Mouse (Mus musculus) kidney, embryonic 15.5 days (tissue): ENCODE results near the gene Nr6a1. TPM values are rescaled to one million over a fixed set of nuclear protein-coding genes. Genes with fewer than 3 reads are reported as not detected.

Experiments used
- ATAC-seq: fragments of 200-750 bp; cut with Nextera tagmentation; replicated peaks from 2 replicates; pipeline ENCODE4 v1.8.0; 2017; ENCODE audit warnings: moderate TSS enrichment; ENCODE audit not compliant: low FRiP score
- H3K27ac ChIP-seq: fragments of 300-500 bp; sonication (generic); 2 replicates; pipeline ENCODE4 v1.5.1; 2015; ENCODE audit warnings: mild to moderate bottlenecking, inconsistent platforms
- H3K27me3 ChIP-seq: fragments of 300-500 bp; sonication (generic); 2 replicates; pipeline ENCODE4 v1.6.1; 2015; ENCODE audit warnings: inconsistent platforms
- H3K36me3 ChIP-seq: fragments of 300-500 bp; sonication (generic); 2 replicates; pipeline ENCODE4 v1.6.1; 2015; ENCODE audit warnings: inconsistent platforms
- H3K4me1 ChIP-seq: fragments of 300-500 bp; sonication (generic); 2 replicates; pipeline ENCODE4 v1.6.1; 2015; ENCODE audit warnings: inconsistent platforms
- H3K4me2 ChIP-seq: fragments of 300-500 bp; sonication (generic); 2 replicates; pipeline ENCODE4 v1.6.1; 2015; ENCODE audit warnings: moderate library complexity, mild to moderate bottlenecking, inconsistent platforms
- H3K4me3 ChIP-seq: fragments of 300-500 bp; sonication (generic); replicated peaks from 2 replicates; pipeline ENCODE4 v1.5.1; 2015; ENCODE audit warnings: mild to moderate bottlenecking, inconsistent platforms
- H3K9ac ChIP-seq: fragments of 300-500 bp; sonication (generic); 2 replicates; pipeline ENCODE4 v1.6.1; 2015; ENCODE audit warnings: mild to moderate bottlenecking, inconsistent platforms
- H3K9me3 ChIP-seq: fragments of 300-500 bp; sonication (generic); replicated peaks from 2 replicates; pipeline ENCODE4 v1.6.1; 2016; ENCODE audit warnings: inconsistent platforms
- WGBS: fragments of 180-500 bp; shearing (Covaris S2); methylation state at CpG from one replicate; pipeline ENCODE4 v1.1.7; 2015; ENCODE audit warnings: mixed read lengths; 5-methylcytosine and 5-hydroxymethylcytosine counted together
- polyA plus RNA-seq: library from polyadenylated mRNA; unstranded; fragments of >200 nt; fragmentation: Nextera tagmentation; extraction: Ambion mirVana; gene quantifications from 2 replicates; pipeline ENCODE4 v1.2.1, GENCODE M21; 2015

Nr6a1 gene
- polyA plus RNA-seq, 1 experiment from 2014 or later: 1.1 TPM

DNA sequence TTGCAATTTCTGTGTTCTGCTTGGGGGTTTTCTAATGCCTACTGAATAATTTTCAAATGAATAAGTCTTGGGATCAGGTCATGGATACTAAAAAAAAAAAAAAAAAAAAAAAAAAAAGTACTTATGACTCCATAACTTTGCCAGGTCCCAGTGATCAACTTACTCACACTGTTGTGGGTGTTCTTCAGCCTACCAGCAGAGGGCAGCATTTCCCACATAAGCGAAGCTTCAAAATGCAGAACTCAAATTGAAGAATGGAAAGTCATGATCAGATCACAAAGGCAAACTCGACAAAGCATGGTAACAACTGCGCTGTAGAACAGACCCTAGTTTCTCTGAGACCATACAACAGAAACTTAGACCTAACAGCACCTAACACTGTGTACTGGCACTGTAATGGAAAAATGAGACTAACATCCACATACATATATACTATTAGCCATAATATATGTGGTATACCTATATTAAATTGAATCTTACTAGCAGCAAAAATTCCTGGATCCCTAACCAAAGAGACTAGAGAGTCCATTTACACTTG is 130.3 kb downstream of the Nr6a1 start:
- H3K9ac ChIP-seq: no peak overlapping the region
- ATAC-seq: no peak
- no peak overlapping the region for H3K4me3 ChIP-seq
- H3K9me3 ChIP-seq: no peaks in the 10 kb centered on the region
- H3K4me1 ChIP-seq: no peaks in the 10 kb centered on the region
- no peaks in the 10 kb centered on the region for H3K27me3 ChIP-seq
- WGBS: 14% methylated on average over 3 of the region's 3 CpGs
- H3K36me3 ChIP-seq: no peaks in the 10 kb centered on the region
- H3K4me2 ChIP-seq: no peak overlapping the region
- no peak overlapping the region for H3K27ac ChIP-seq

DNA sequence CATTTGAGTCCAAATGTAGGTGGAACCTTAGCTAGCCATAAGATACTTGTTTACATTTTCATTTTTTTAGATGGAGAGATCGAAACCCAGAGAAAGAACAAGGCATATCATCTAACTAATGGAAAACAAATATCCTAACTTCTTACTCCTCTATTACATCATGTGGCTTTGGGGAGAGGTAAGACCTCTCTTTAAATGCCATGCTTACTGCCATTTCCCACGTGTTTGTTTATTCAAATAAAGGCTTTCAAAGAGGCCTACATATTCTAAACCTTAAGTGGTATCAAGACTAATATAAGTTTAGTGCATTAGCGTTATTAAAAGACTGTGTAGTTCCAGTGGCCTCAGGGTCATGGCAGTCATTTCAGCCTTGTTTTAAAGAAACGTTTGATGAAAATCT is 140.2 kb downstream of the Nr6a1 start:
- no peaks in the 10 kb centered on the region for H3K9me3 ChIP-seq
- WGBS: 62% methylated on average over 4 of the region's 4 CpGs
- H3K4me3 ChIP-seq: no peak overlapping the region
- H3K27ac ChIP-seq: no peak overlapping the region
- no peaks in the 10 kb centered on the region for H3K36me3 ChIP-seq
- peaks cover 14% of the 10 kb centered on the region for H3K4me1 ChIP-seq
- no peaks in the 10 kb centered on the region for H3K27me3 ChIP-seq
- no peak overlapping the region for H3K9ac ChIP-seq
- no peak for ATAC-seq
- H3K4me2 ChIP-seq: no peak overlapping the region

DNA sequence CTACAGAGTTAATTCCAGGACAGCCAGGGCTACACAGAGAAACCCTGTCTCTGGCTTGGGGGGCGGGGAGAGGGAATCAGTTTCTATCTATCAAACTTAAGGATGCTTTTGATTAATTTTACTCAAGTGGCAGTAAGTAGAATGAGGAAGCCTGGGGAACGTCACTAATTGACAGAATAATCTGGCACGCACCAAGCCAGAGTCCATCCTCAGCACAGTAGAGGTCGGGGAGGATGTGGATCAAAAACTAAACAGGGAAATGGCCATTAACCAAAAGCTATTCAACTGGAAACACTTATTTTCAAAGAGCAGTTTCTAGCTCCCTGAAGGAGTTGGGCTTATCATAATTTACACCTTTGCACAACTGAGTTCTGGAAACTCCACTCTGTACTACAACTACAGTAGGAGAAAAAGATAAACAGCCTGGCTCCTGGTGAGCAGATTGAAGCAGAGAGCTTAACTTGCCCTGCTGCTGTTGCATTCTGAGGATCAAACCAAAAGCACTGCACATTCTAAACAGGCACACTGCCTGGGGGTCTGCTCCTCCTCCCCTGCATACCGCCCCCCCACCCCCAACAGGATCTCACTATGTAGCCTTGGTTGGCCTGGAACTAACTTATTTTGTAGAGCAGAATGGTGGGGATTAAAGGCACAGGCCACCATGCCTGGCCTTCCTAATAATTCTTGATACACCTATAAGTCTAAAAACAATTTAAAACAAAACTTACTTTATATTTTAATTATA is 141.1 kb downstream of the Nr6a1 start:
- Histone ChIP-seq H3K9me3 (no peaks in the 10 kb centered on the region), H3K36me3 (no peaks in the 10 kb centered on the region), H3K27me3 (no peaks in the 10 kb centered on the region), H3K9ac (no peak overlapping the region), H3K4me1 (peaks cover 18% of the 10 kb centered on the region), H3K4me2 (no peak overlapping the region), H3K4me3 (no peak overlapping the region), H3K27ac (no peak overlapping the region)
- 32% methylated on average over 5 of the region's 5 CpGs for WGBS
- ATAC-seq: no peak

DNA sequence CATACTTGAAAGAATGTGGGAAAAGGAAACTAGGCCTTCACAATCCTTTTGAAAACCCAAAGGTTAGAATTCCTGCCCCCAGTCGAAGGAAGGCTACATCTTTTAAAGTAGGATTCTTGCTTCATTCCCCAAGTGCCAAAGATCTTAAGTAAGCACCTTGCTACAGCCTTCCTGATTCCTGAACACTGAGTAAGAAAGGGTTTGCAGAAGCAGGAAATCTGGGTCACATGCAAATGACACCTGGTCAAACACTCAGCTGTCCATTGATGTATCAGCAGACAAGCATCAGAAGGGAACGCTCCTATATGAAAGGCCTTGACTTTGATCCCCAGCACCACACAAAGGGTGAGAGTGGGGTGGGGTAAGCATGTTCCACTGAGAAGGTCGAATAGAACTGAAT is 142.4 kb downstream of the Nr6a1 start:
- H3K4me1 ChIP-seq: peaks cover 18% of the 10 kb centered on the region
- no peak for ATAC-seq
- no peaks in the 10 kb centered on the region for H3K9me3 ChIP-seq
- no peak overlapping the region for H3K9ac ChIP-seq
- no peak overlapping the region for H3K27ac ChIP-seq
- no peaks in the 10 kb centered on the region for H3K27me3 ChIP-seq
- no peak overlapping the region for H3K4me3 ChIP-seq
- 53% methylated on average over 3 of the region's 3 CpGs for WGBS
- H3K4me2 ChIP-seq: no peak overlapping the region
- H3K36me3 ChIP-seq: no peaks in the 10 kb centered on the region

DNA sequence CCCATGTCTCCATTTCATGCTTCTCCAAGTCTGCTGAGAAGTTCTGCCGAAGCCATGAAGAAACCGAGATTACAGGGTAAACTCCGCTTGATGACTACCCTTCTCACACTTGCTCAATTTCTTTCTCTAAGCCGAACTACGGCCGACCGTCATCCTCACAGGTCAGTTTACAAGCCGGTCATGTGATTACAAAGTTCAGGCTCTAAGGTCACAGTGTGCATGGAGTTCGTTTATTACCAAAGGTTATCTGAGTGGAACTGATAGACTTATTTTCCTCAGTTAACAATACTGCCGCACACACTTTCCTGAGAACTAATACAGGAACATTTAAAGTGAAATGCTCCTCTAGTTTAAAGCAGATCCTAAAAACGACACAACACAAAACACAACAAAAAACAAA is 143.1 kb downstream of the Nr6a1 start:
- Histone ChIP-seq H3K27ac (no peak overlapping the region), H3K4me3 (no peak overlapping the region), H3K36me3 (no peaks in the 10 kb centered on the region), H3K9me3 (no peaks in the 10 kb centered on the region), H3K9ac (no peak overlapping the region), H3K4me1 (peaks cover 18% of the 10 kb centered on the region), H3K4me2 (peak overlapping the region; percentile 10; the same call in 1 of the 2 replicates), H3K27me3 (no peaks in the 10 kb centered on the region)
- WGBS: 17% methylated on average over 11 of the region's 11 CpGs
- ATAC-seq: no peak

DNA sequence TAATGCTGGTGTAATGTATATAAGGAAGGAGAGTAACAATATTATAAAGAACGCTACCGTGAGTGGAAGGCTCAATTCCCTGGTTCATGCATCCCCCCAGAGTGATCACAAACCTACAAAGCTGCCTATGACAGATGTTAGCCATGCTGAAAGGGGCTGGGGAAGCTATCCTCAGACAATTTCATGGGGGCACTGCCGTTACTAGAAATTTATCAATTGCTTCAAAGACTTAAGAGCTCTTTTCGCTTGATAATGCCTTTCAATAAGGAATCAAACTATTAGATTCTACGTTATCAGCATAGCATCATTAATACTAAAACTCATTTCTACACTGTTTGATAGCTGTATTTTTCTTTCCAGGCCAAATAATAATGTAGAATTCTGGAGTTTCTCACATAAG is 144.1 kb downstream of the Nr6a1 start:
- H3K9me3 ChIP-seq: no peaks in the 10 kb centered on the region
- H3K27ac ChIP-seq: no peak overlapping the region
- no peak overlapping the region for H3K4me3 ChIP-seq
- no peak overlapping the region for H3K9ac ChIP-seq
- no peaks in the 10 kb centered on the region for H3K36me3 ChIP-seq
- 81% methylated on average over 5 of the region's 5 CpGs for WGBS
- H3K4me1 ChIP-seq: peaks cover 18% of the 10 kb centered on the region
- no peak for ATAC-seq
- H3K27me3 ChIP-seq: no peaks in the 10 kb centered on the region
- no peak overlapping the region for H3K4me2 ChIP-seq

DNA sequence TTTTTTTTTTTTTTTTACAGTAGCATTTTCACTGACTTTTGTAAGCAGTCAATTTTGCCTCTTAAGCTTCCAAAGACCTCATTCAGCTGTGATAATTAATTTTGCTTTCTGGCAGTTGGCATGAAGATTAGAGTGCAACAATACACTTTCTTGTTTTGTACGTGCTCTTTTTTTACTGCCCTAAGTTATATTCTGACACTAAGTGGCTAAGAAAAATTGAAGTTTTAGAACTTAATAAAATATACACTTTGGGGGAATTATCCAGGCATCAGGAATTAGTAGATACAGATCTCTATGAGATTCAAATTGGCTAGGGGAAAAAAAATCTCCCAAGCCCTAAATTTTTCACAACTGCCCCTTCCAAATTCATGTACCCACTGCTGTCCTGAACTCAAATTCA is 144.8 kb downstream of the Nr6a1 start:
- Histone ChIP-seq H3K4me2 (no peak overlapping the region), H3K27ac (no peak overlapping the region), H3K9ac (no peak overlapping the region), H3K4me1 (peaks cover 18% of the 10 kb centered on the region), H3K36me3 (no peaks in the 10 kb centered on the region), H3K4me3 (no peak overlapping the region), H3K27me3 (no peaks in the 10 kb centered on the region), H3K9me3 (no peaks in the 10 kb centered on the region)
- 14% methylated on average over 1 of the region's 1 CpGs for WGBS
- ATAC-seq: no peak

DNA sequence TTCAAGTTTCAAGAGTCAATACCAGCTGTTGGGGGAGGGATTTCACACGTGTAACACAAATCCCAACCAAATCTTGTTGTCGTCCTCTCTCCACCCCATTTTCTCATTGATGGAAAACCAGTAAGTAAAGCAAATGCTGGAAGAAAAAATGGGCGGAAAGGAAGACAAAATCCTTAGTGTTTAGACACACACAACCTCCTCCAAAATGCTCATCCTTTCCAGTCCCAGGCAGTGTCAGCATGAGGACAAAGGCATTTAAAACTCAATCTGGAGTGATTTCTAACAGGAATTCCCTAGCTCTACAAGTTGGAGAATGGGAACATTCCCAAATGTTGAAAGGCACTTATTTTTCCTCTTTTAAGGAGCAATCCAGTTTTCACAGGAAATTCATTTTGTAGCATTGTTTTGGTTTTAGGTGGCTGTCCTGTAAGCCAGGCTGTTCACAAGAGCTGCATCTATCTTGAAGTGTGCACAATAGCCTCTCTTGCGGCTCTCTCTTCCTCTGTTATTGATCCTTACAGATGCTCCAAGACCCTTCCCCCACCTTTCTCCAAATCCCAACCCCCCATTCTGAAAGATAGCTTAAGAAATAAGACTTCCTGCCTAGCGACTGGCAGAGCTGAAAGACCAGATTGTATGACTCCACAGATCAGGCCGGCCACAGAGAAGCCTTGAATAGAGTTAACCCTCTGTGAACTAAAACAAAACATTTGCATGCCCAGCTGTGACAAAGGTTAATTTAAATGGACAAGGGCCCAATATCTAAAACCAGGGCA is 145.4 kb downstream of the Nr6a1 start:
- 0 out of 2 replicates have a peak overlapping the region, but pooled peaks have one; percentile 8 for H3K4me2 ChIP-seq
- H3K4me3 ChIP-seq: no peak overlapping the region
- no peak overlapping the region for H3K27ac ChIP-seq
- H3K36me3 ChIP-seq: no peaks in the 10 kb centered on the region
- ATAC-seq: no peak
- WGBS: 19% methylated on average over 6 of the region's 6 CpGs
- no peak overlapping the region for H3K9ac ChIP-seq
- H3K27me3 ChIP-seq: no peaks in the 10 kb centered on the region
- H3K4me1 ChIP-seq: peaks cover 18% of the 10 kb centered on the region
- H3K9me3 ChIP-seq: no peaks in the 10 kb centered on the region

DNA sequence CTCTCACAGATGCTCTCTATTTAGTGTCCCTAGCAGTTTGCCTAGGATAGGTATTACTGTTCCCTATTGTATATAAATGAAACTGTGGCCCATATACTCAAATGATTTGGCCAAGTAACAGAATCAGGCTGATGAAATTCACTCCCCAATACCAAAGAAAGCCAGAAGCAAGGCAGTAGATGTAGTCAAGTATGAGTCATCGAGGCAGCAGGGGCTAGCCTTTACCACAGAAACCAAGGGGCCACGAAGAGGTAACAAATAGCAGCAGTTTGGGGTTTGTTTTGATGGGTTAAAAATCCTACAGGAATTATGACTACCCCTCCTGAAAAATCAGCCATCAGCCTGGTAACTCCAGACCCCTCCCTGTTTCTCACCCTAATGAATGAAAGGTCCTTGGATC is 147.5 kb downstream of the Nr6a1 start:
- Histone ChIP-seq H3K4me3 (no peak overlapping the region), H3K36me3 (no peaks in the 10 kb centered on the region), H3K9ac (no peak overlapping the region), H3K9me3 (no peaks in the 10 kb centered on the region), H3K27ac (no peak overlapping the region), H3K27me3 (no peaks in the 10 kb centered on the region), H3K4me1 (peaks cover 10% of the 10 kb centered on the region; the same call in 1 of the 2 replicates), H3K4me2 (no peak overlapping the region)
- no peak for ATAC-seq
- 82% methylated on average over 2 of the region's 2 CpGs for WGBS

DNA sequence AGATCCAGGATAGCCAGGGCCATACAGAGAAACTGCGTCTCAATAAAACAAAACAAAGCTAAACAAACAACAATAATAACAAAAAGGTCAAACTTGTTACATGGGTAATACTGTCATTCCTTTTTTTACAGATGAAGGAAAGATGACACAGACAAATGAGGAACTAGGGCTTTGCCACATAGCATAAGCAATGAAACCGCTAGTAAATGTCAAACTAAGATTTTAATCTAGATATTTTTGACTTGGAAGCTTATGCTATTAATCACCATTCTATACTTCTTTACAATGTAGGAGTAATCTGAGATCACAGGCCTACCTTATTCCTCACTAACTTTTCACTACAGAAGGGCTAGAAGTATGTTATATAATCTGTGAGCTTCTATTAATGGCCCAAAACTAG is 150.2 kb downstream of the Nr6a1 start:
- no peak overlapping the region for H3K4me2 ChIP-seq
- no peak overlapping the region for H3K27ac ChIP-seq
- no peaks in the 10 kb centered on the region for H3K27me3 ChIP-seq
- H3K4me3 ChIP-seq: no peak overlapping the region
- peaks cover 3% of the 10 kb centered on the region; the same call in 1 of the 2 replicates for H3K4me1 ChIP-seq
- no peak for ATAC-seq
- H3K9ac ChIP-seq: no peak overlapping the region
- H3K36me3 ChIP-seq: no peaks in the 10 kb centered on the region
- H3K9me3 ChIP-seq: no peaks in the 10 kb centered on the region
- 81% methylated on average over 2 of the region's 2 CpGs for WGBS

DNA sequence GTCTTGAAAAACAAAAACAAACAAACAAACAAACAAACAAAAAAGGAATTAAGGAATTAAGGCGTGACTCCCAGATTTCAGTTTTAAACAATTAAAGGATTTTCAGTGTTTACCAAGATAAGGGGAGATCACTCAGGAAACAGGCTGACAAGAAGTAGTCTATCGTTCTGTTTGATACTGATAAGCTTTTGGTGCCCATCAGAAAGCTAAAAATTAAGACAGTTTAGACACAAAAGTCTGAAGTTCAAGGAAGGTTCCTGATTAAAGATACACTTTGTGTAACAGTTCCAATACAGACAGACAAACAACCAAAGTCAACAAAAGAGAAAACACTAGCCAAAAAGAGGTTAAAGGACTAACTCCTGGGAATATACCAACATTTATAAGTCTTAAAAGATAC is 152.6 kb downstream of the Nr6a1 start:
- H3K4me3 ChIP-seq: no peak overlapping the region
- H3K4me1 ChIP-seq: no peaks in the 10 kb centered on the region
- no peak overlapping the region for H3K9ac ChIP-seq
- no peak overlapping the region for H3K4me2 ChIP-seq
- H3K9me3 ChIP-seq: no peaks in the 10 kb centered on the region
- H3K36me3 ChIP-seq: no peaks in the 10 kb centered on the region
- no peaks in the 10 kb centered on the region for H3K27me3 ChIP-seq
- ATAC-seq: no peak
- H3K27ac ChIP-seq: no peak overlapping the region
- WGBS: 87% methylated on average over 2 of the region's 2 CpGs

DNA sequence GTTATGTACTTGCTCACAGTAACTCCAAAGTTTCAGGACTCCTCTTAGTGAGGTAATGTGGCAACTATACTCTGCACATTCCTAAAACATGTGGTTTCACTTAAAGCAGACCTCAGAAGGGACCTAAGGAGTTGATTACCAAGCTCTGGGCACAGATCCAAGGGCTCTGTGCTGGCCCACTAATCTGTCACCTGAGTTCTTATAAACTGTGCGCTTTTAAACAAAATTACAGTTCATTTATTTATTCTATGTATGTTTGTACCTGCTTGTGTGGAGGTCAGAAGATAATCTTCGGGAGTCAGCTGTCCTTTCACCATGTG is 156.1 kb downstream of the Nr6a1 start:
- H3K4me2 ChIP-seq: no peak overlapping the region
- H3K4me3 ChIP-seq: no peak overlapping the region
- no peak for ATAC-seq
- no peaks in the 10 kb centered on the region for H3K27me3 ChIP-seq
- no peaks in the 10 kb centered on the region for H3K36me3 ChIP-seq
- no peak overlapping the region for H3K9ac ChIP-seq
- H3K4me1 ChIP-seq: no peaks in the 10 kb centered on the region
- 45% methylated on average over 2 of the region's 2 CpGs for WGBS
- H3K27ac ChIP-seq: no peak overlapping the region
- H3K9me3 ChIP-seq: no peaks in the 10 kb centered on the region
